Comparison of ENCODE assay signal across 9 mouse cellular contexts in the genomic region with DNA sequence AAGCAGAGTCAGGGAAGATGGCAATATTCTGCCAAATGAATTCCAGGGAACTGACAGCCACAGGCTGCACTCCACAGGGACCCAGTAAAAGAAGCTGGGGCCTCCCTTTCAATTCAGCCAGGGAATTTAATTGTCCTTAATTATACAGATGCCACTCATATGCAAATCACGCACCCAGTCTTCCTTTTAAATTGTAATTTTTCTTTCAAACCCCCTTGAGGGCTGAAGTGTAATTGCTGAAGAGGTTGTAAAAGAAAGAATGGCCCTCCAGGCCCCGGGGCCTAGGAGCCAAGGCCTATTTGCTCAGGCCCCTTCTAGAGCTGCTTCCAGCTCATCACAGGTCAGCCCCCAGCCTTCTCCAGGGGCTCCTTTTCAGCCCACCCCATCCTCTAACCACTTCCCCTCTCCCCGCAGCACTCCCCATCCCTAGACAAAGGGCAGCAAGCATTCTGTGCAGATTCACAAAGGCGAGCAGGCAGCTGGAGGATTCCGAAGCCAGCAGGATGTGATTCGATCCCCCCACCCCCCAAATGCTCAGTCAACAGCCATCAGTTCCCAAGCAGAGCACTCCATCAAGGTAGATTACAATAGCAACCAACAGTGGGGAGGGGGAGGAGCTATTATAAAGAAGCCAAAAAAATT. TPM values are rescaled to one million over a fixed set of nuclear protein-coding genes. Genes with fewer than 3 reads are reported as not detected.
DNase-seq lines count a peak whose midpoint lies in the region; ATAC-seq lines count a peak whose summit lies in the region.
"Had no signal": no experiment of that assay in that cellular context is flagged by ENCODE, and none has a peak within 500 bp of the region (broad histone marks: within the 10 kb centered on the region; RNA-seq: fewer than 3 reads in every experiment).

No protein-coding gene starts in this region.

- WGBS in hindbrain, embryonic 14.5 days = 3% methylated on average over 6 of the region's 6 CpGs
- 4% methylated on average over 6 of the region's 6 CpGs for WGBS in neural tube, embryonic 13.5 days

- H3K9ac ChIP-seq in hindbrain, embryonic 14.5 days = peak overlapping the region; percentile 24
- peak overlapping the region; percentile 55 for H3K9ac ChIP-seq in neural tube, embryonic 13.5 days

- no peaks in the 10 kb centered on the region for H3K36me3 ChIP-seq in hindbrain, embryonic 14.5 days (replicated peaks; ENCODE audit: control insufficient read depth, insufficient read depth)
- no peaks in the 10 kb centered on the region for H3K36me3 ChIP-seq in neural tube, embryonic 13.5 days

- peak; percentile 88 for ATAC-seq in hindbrain, embryonic 14.5 days (ENCODE audit: low FRiP score)
- ATAC-seq in neural tube, embryonic 13.5 days (ENCODE audit: low read depth) = peak; percentile 93

- peak; percentile 13 for DNase-seq in right cerebral cortex, adult 18-20 months
- DNase-seq in right cerebral cortex, postnatal 36 days (ENCODE audit: low spot score in 2 of 2) = no peak
- peak; percentile 73 for DNase-seq in embryo, embryonic 9.5 days (ENCODE audit: extremely low spot score)
- DNase-seq in hindbrain, embryonic 14.5 days (ENCODE audit: low spot score) = peak; percentile 70
- no peak for DNase-seq in lung, postnatal 10 days
- no peak for DNase-seq in urinary bladder, adult 2 months (ENCODE audit: low spot score)
- DNase-seq in c-Kit-positive CD71-positive TER-119-positive erythroid progenitor cells, embryonic 14.5 days (ENCODE audit: low spot score) = no peak

- H3K27me3 ChIP-seq in hindbrain, embryonic 14.5 days (ENCODE audit: control insufficient read depth, insufficient read depth, low read length) = no peaks in the 10 kb centered on the region
- no peaks in the 10 kb centered on the region for H3K27me3 ChIP-seq in neural tube, embryonic 13.5 days

- H3K4me1 ChIP-seq in hindbrain, embryonic 14.5 days (replicated peaks; ENCODE audit: control insufficient read depth, insufficient read depth, low read length) = peaks cover 64% of the 10 kb centered on the region
- peaks cover 85% of the 10 kb centered on the region for H3K4me1 ChIP-seq in neural tube, embryonic 13.5 days (replicated peaks)

- H3K27ac ChIP-seq in hindbrain, embryonic 14.5 days = peak overlapping the region; percentile 84
- peak overlapping the region; percentile 96 for H3K27ac ChIP-seq in neural tube, embryonic 13.5 days (replicated peaks)

- H3K4me3 ChIP-seq in hindbrain, embryonic 14.5 days (replicated peaks; ENCODE audit: low read length) = no peak overlapping the region
- H3K4me3 ChIP-seq in neural tube, embryonic 13.5 days = no peak overlapping the region
- H3K4me3 ChIP-seq: erythroblast, embryonic 14.5 days had no signal

- peak overlapping the region; percentile 17; the same call in 1 of the 2 replicates for H3K4me2 ChIP-seq in hindbrain, embryonic 14.5 days (replicated peaks)
- peak overlapping the region; percentile 16 for H3K4me2 ChIP-seq in neural tube, embryonic 13.5 days

- H3K9me3 ChIP-seq in hindbrain, embryonic 14.5 days (ENCODE audit: control insufficient read depth, low read length) = no peaks in the 10 kb centered on the region
- H3K9me3 ChIP-seq in neural tube, embryonic 13.5 days = no peaks in the 10 kb centered on the region

RNA-seq across cellular contexts. Expression of a gene that starts 59.6 kb away (rescaled TPM):
- polyA plus RNA-seq in hindbrain, embryonic 14.5 days (2014; fragmentation: Nextera tagmentation; extraction: Ambion mirVana) = 51.2 and 57.5 TPM in 2 replicates
- polyA plus RNA-seq in neural tube, embryonic 13.5 days (2015; fragmentation: Nextera tagmentation; extraction: Ambion mirVana) = 75.1 and 75.3 TPM in 2 replicates
- 21.4 and 23.7 TPM in 2 replicates for polyA plus RNA-seq in urinary bladder, adult 2 months (2012; rRNA removed)

Comparison
In these comparisons a context has a peak if more than half of its experiments do, and no peak if none do; other contexts are left out.
1. DNase-seq: peak in right cerebral cortex, adult 18-20 months (single experiment), embryo, embryonic 9.5 days (single experiment) and hindbrain, embryonic 14.5 days (single experiment); none in right cerebral cortex, postnatal 36 days (0 of 2), lung, postnatal 10 days (single experiment), urinary bladder, adult 2 months (single experiment) and c-Kit-positive CD71-positive TER-119-positive erythroid progenitor cells, embryonic 14.5 days (single experiment).